Mouse (Mus musculus): ENCODE data around the gene Olfr229. TPM values are rescaled to one million over a fixed set of nuclear protein-coding genes. Genes with fewer than 3 reads are reported as not detected.

The Olfr229 gene
- polyA plus RNA-seq (2012; rRNA removed), result not detected in 2 replicates

GRCm38 (mm10) chr9:39907036-39907435, at the start of gene Olfr229:
Gene Olfr229 (plus strand): TSS chr9:39907336.

DNA sequence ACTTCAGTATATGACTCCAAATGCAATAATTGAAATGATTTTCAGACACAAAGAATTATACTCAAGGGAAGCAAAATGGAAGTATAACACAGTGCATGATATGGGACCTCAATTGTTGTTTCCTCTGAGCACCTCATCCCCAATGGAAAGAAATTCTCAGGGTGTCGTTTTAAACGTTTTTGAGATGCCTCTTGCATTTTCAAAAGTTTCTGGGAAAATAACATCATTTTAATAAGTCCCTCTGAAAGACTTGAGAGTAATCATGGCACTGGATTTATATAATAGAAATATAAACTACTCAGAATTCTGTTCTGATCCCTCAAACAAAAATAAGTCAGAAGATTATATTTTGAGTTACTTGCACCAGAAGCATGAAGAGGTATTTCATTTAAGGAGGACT, 41.0 kb upstream of the Olfr229 start, which contains the start of gene Olfr972:
Gene Olfr972 (plus strand): TSS at position 301 of the 400 bp plus-strand sequence.

DNA sequence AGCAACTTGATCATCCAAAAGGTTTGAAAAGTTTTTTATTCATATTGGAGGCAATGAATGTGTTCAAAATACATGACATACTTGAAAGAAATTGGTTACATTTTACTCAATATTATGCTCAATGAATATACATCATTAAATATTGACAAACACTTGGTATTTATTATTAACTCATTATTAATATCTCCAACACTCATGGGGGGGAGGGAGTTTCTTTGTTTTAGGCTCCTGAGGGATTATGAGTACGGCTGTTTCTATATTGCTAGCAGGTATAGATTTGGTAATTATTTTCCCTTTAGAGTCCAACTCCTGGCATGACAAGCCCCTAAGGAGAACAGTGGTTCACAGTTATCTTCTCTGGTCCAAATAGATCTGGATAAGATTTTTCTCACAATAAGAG, 30.1 kb downstream of the Olfr229 start, which contains the start of gene Olfr974:
Gene Olfr974 (plus strand): TSS at position 301 of the 400 bp plus-strand sequence.

GRCm38 (mm10) chr9:39951946-39952345, 44.8 kb downstream of the Olfr229 start, which contains the start of gene Olfr975:
Gene Olfr975 (minus strand): TSS chr9:39952046.

DNA sequence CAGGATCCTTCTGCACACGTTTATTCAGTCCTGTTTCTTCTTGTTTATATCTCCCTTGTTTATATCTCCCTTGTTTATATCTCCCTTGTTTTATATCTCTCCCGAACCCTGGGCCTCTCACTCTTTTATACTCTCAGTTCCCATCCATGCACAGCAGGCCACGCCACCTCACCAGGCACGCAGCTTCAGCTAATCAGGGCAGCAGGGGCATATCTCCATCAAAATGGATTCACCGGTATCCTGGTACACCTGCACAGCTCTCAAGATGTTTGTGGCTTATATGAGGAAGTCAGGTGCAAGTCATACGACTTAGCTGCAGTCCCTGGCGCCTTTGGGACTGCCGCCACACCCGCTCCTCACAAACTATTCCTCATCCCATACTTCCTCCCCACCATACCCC, 53.9 kb downstream of the Olfr229 start, which contains the start of gene Olfr976:
Gene Olfr976 (minus strand): TSS at position 101 of the 400 bp plus-strand sequence.

Other genes with a start within 250 kb of the Olfr229 start
- not detected in 2 replicates for gene Olfr963, start 240.1 kb upstream of the Olfr229 start, polyA plus RNA-seq (2012; rRNA removed)
- gene Olfr149, start 200.2 kb upstream of the Olfr229 start, polyA plus RNA-seq (2012; rRNA removed), result not detected in 2 replicates
- not detected in 2 replicates for gene Olfr965, start 196.0 kb upstream of the Olfr229 start, polyA plus RNA-seq (2012; rRNA removed)
- gene Olfr150, start 176.4 kb upstream of the Olfr229 start, polyA plus RNA-seq (2012; rRNA removed), result not detected in 2 replicates
- gene Olfr967, start 161.1 kb upstream of the Olfr229 start, polyA plus RNA-seq (2012; rRNA removed), result not detected in 2 replicates
- not detected in 2 replicates for gene Olfr968, start 124.1 kb upstream of the Olfr229 start, polyA plus RNA-seq (2012; rRNA removed)
- not detected in 2 replicates for gene Olfr969, start 116.4 kb upstream of the Olfr229 start, polyA plus RNA-seq (2012; rRNA removed)
- not detected in 2 replicates for gene Olfr970, start 98.5 kb upstream of the Olfr229 start, polyA plus RNA-seq (2012; rRNA removed)
- gene Olfr971, start 70.5 kb upstream of the Olfr229 start, polyA plus RNA-seq (2012; rRNA removed), result not detected in 2 replicates
- not detected in 2 replicates for gene Olfr972, start 40.9 kb upstream of the Olfr229 start, polyA plus RNA-seq (2012; rRNA removed)
- gene Olfr974, start 30.2 kb downstream of the Olfr229 start, polyA plus RNA-seq (2012; rRNA removed), result not detected in 2 replicates
- gene Olfr975, start 44.7 kb downstream of the Olfr229 start, polyA plus RNA-seq (2012; rRNA removed), result not detected in 2 replicates
- gene Olfr976, start 53.8 kb downstream of the Olfr229 start, polyA plus RNA-seq (2012; rRNA removed), result not detected in 2 replicates
- not detected in 2 replicates for gene Olfr978, start 84.8 kb downstream of the Olfr229 start, polyA plus RNA-seq (2012; rRNA removed)
- gene Olfr979, start 96.1 kb downstream of the Olfr229 start, polyA plus RNA-seq (2012; rRNA removed), result not detected in 2 replicates
- gene Olfr980, start 102.2 kb downstream of the Olfr229 start, polyA plus RNA-seq (2012; rRNA removed), result not detected in 2 replicates
- gene Olfr981, start 114.1 kb downstream of the Olfr229 start, polyA plus RNA-seq (2012; rRNA removed), result not detected in 2 replicates
- not detected in 2 replicates for gene Olfr982, start 166.5 kb downstream of the Olfr229 start, polyA plus RNA-seq (2012; rRNA removed)
- not detected in 2 replicates for gene Olfr983, start 186.3 kb downstream of the Olfr229 start, polyA plus RNA-seq (2012; rRNA removed)
- gene Olfr984, start 206.9 kb downstream of the Olfr229 start, polyA plus RNA-seq (2012; rRNA removed), result not detected in 2 replicates
- gene Olfr985, start 222.8 kb downstream of the Olfr229 start, polyA plus RNA-seq (2012; rRNA removed), result not detected in 2 replicates
- not detected in 2 replicates for gene Tmem225, start 240.8 kb downstream of the Olfr229 start, polyA plus RNA-seq (2012; rRNA removed)

Measured in colon, adult 2 months (tissue).